Mouse (Mus musculus) lung, embryonic 16.5 days (tissue): ENCODE data around the gene Lamtor3. TPM values are rescaled to one million over a fixed set of nuclear protein-coding genes. Genes with fewer than 3 reads are reported as not detected.
"Not testable (repeated sequence)": the region's sequence is repeated elsewhere in the genome, so short reads cannot be mapped to it uniquely, and the experiment has no call there.

Experiments used
- ATAC-seq: fragments of 200-750 bp; cut with Nextera tagmentation; 2 replicates; pipeline ENCODE4 v1.8.0; 2017; ENCODE audit warnings: low read depth, mild to moderate bottlenecking, moderate library complexity
- H3K27ac ChIP-seq: fragments of 300-500 bp; sonication (generic); 2 replicates; pipeline ENCODE4 v1.5.1; 2014; ENCODE audit warnings: mild to moderate bottlenecking, control low read depth, low read length
- H3K27me3 ChIP-seq: fragments of 300-500 bp; sonication (generic); 2 replicates; pipeline ENCODE4 v1.6.1; 2014; ENCODE audit warnings: low read depth, low read length, mixed read lengths; ENCODE audit not compliant: control insufficient read depth, insufficient read depth
- H3K36me3 ChIP-seq: fragments of 300-500 bp; sonication (generic); 2 replicates; pipeline ENCODE4 v1.6.1; 2014; ENCODE audit warnings: low read length; ENCODE audit not compliant: control insufficient read depth, insufficient read depth
- H3K4me1 ChIP-seq: fragments of 300-500 bp; sonication (generic); replicated peaks from 2 replicates; pipeline ENCODE4 v1.6.1; 2014; ENCODE audit warnings: low read length, mixed read lengths; ENCODE audit not compliant: control insufficient read depth, insufficient read depth
- H3K4me2 ChIP-seq: fragments of 300-500 bp; sonication (generic); 2 replicates; pipeline ENCODE4 v1.6.1; 2014; ENCODE audit warnings: low read depth, low read length, control low read depth
- H3K4me3 ChIP-seq: fragments of 300-500 bp; sonication (generic); 2 replicates; pipeline ENCODE4 v1.5.1; 2014; ENCODE audit warnings: mild to moderate bottlenecking, low read length, control low read depth
- H3K9ac ChIP-seq: fragments of 300-500 bp; sonication (generic); 2 replicates; pipeline ENCODE4 v1.6.1; 2014; ENCODE audit warnings: low read length, control low read depth
- H3K9me3 ChIP-seq: fragments of 300-500 bp; sonication (generic); 2 replicates; pipeline ENCODE4 v1.6.1; 2016; ENCODE audit warnings: low read length; ENCODE audit not compliant: control insufficient read depth
- WGBS: fragments of 180-500 bp; shearing (Covaris S2); extraction: QIAGEN DNeasy Blood & Tissue Kit; methylation state at CpG from one replicate; pipeline ENCODE4 v1.1.7; 2014; 5-methylcytosine and 5-hydroxymethylcytosine counted together
- polyA plus RNA-seq: library from polyadenylated mRNA; unstranded; fragments of >200 nt; fragmentation: Nextera tagmentation; extraction: Ambion mirVana; gene quantifications from 2 replicates; pipeline ENCODE4 v1.2.1, GENCODE M21; 2015

The Lamtor3 gene
- polyA plus RNA-seq, 1 experiment from 2014 or later = 108 TPM

GRCm38 (mm10) chr3:137963508-137963907 lies 45.2 kb downstream of the Lamtor3 start:
- 70% methylated on average over 8 of the region's 8 CpGs for WGBS
- no peak for ATAC-seq
- Histone ChIP-seq H3K9ac (no peak overlapping the region), H3K36me3 (no peaks in the 10 kb centered on the region), H3K27ac (no peak overlapping the region), H3K9me3 (no peaks in the 10 kb centered on the region), H3K4me3 (no peak overlapping the region), H3K4me1 (no peaks in the 10 kb centered on the region), H3K4me2 (no peak overlapping the region), H3K27me3 (no peaks in the 10 kb centered on the region)

GRCm38 (mm10) chr3:137964014-137964413 lies 45.7 kb downstream of the Lamtor3 start:
- H3K9me3 ChIP-seq, H3K27ac ChIP-seq, H3K27me3 ChIP-seq, H3K4me2 ChIP-seq, ATAC-seq, H3K4me1 ChIP-seq, H3K36me3 ChIP-seq, H3K9ac ChIP-seq, H3K4me3 ChIP-seq: not testable (repeated sequence)
- WGBS = 52% methylated on average over 1 of the region's 1 CpGs

GRCm38 (mm10) chr3:137968105-137968819 lies 50.0 kb downstream of the Lamtor3 start:
- 0 out of 2 replicates have a peak, but pooled peaks have one; percentile 23 for ATAC-seq
- H3K9me3 ChIP-seq = no peaks in the 10 kb centered on the region
- H3K27ac ChIP-seq = no peak overlapping the region
- H3K27me3 ChIP-seq = no peaks in the 10 kb centered on the region
- H3K9ac ChIP-seq = no peak overlapping the region
- H3K4me1 ChIP-seq = 0 out of 2 replicates have a peak, but pooled peaks cover 5% of the 10 kb centered on the region
- no peaks in the 10 kb centered on the region for H3K36me3 ChIP-seq
- no peak overlapping the region for H3K4me3 ChIP-seq
- H3K4me2 ChIP-seq = no peak overlapping the region
- 80% methylated on average over 14 of the region's 14 CpGs for WGBS

GRCm38 (mm10) chr3:137968820-137969486 lies 50.6 kb downstream of the Lamtor3 start:
- WGBS = 53% methylated on average over 9 of the region's 9 CpGs
- H3K4me1 ChIP-seq = 0 out of 2 replicates have a peak, but pooled peaks cover 5% of the 10 kb centered on the region
- H3K9ac ChIP-seq = no peak overlapping the region
- no peak for ATAC-seq
- H3K27ac ChIP-seq = no peak overlapping the region
- H3K27me3 ChIP-seq = no peaks in the 10 kb centered on the region
- no peak overlapping the region for H3K4me2 ChIP-seq
- no peak overlapping the region for H3K4me3 ChIP-seq
- H3K9me3 ChIP-seq = no peaks in the 10 kb centered on the region
- H3K36me3 ChIP-seq = no peaks in the 10 kb centered on the region

GRCm38 (mm10) chr3:137969951-137970350 lies 51.6 kb downstream of the Lamtor3 start:
- H3K36me3 ChIP-seq = no peaks in the 10 kb centered on the region
- H3K27ac ChIP-seq = no peak overlapping the region
- H3K4me3 ChIP-seq = peak overlapping the region; percentile 15; the same call in 1 of the 2 replicates
- no peaks in the 10 kb centered on the region for H3K27me3 ChIP-seq
- H3K9me3 ChIP-seq = no peaks in the 10 kb centered on the region
- H3K9ac ChIP-seq = 0 out of 2 replicates have a peak overlapping the region, but pooled peaks have one; percentile 34
- no peak for ATAC-seq
- 51% methylated on average over 12 of the region's 12 CpGs for WGBS
- H3K4me1 ChIP-seq = 0 out of 2 replicates have a peak, but pooled peaks cover 5% of the 10 kb centered on the region
- H3K4me2 ChIP-seq = peak overlapping the region; percentile 38

- 0 out of 2 replicates have a peak, but pooled peaks cover 5% of the 10 kb centered on the region for H3K4me1 ChIP-seq
- 54% methylated on average over 5 of the region's 5 CpGs for WGBS
- no peak overlapping the region for H3K4me2 ChIP-seq
- no peaks in the 10 kb centered on the region for H3K9me3 ChIP-seq
- no peak overlapping the region for H3K9ac ChIP-seq
- 0 out of 2 replicates have a peak overlapping the region, but pooled peaks have one; percentile 17 for H3K27ac ChIP-seq
- ATAC-seq = 0 out of 2 replicates have a peak, but pooled peaks have one; percentile 62
- H3K27me3 ChIP-seq = no peaks in the 10 kb centered on the region
- H3K36me3 ChIP-seq = no peaks in the 10 kb centered on the region
- H3K4me3 ChIP-seq = no peak overlapping the region
Observed at GRCm38 (mm10) chr3:137972224-137972623, 53.9 kb downstream of the Lamtor3 start.

- WGBS = 82% methylated on average over 7 of the region's 7 CpGs
- ATAC-seq = no peak
- H3K27ac ChIP-seq = no peak overlapping the region
- H3K9me3 ChIP-seq = no peaks in the 10 kb centered on the region
- no peaks in the 10 kb centered on the region for H3K36me3 ChIP-seq
- no peaks in the 10 kb centered on the region for H3K27me3 ChIP-seq
- H3K4me3 ChIP-seq = no peak overlapping the region
- H3K9ac ChIP-seq = no peak overlapping the region
- no peak overlapping the region for H3K4me2 ChIP-seq
- 0 out of 2 replicates have a peak, but pooled peaks cover 5% of the 10 kb centered on the region for H3K4me1 ChIP-seq
Observed at GRCm38 (mm10) chr3:137972989-137973388, 54.7 kb downstream of the Lamtor3 start.

- H3K27me3 ChIP-seq = no peaks in the 10 kb centered on the region
- 0 out of 2 replicates have a peak, but pooled peaks cover under 1% of the 10 kb centered on the region for H3K4me1 ChIP-seq
- no peaks in the 10 kb centered on the region for H3K9me3 ChIP-seq
- no peaks in the 10 kb centered on the region for H3K36me3 ChIP-seq
- 63% methylated on average over 8 of the region's 8 CpGs for WGBS
- ATAC-seq = no peak
- H3K4me2 ChIP-seq = no peak overlapping the region
- no peak overlapping the region for H3K9ac ChIP-seq
- H3K4me3 ChIP-seq = no peak overlapping the region
- H3K27ac ChIP-seq = no peak overlapping the region
Observed at GRCm38 (mm10) chr3:137974306-137974705, 56.0 kb downstream of the Lamtor3 start.

GRCm38 (mm10) chr3:137975435-137975834 lies 57.1 kb downstream of the Lamtor3 start:
- Histone ChIP-seq H3K27me3 (no peaks in the 10 kb centered on the region), H3K9me3 (no peaks in the 10 kb centered on the region), H3K36me3 (no peaks in the 10 kb centered on the region), H3K4me2 (no peak overlapping the region), H3K27ac (no peak overlapping the region), H3K4me1 (peaks cover 2% of the 10 kb centered on the region; the same call in 1 of the 2 replicates), H3K9ac (no peak overlapping the region), H3K4me3 (no peak overlapping the region)
- ATAC-seq = no peak
- WGBS = 90% methylated on average over 7 of the region's 7 CpGs
